Mouse (Mus musculus) brain, embryonic 18.5 days (tissue): Measurements from ENCODE around the gene Tmem94.
"Not testable (repeated sequence)": the region's sequence is repeated elsewhere in the genome, so short reads cannot be mapped to it uniquely, and the experiment has no call there.

Source experiments
- DNase-seq: peaks from one replicate; pipeline ENCODE4 v3.0.0-alpha.2; 2012; ENCODE audit warnings: low read depth, low spot score

Tmem94 gene

DNA sequence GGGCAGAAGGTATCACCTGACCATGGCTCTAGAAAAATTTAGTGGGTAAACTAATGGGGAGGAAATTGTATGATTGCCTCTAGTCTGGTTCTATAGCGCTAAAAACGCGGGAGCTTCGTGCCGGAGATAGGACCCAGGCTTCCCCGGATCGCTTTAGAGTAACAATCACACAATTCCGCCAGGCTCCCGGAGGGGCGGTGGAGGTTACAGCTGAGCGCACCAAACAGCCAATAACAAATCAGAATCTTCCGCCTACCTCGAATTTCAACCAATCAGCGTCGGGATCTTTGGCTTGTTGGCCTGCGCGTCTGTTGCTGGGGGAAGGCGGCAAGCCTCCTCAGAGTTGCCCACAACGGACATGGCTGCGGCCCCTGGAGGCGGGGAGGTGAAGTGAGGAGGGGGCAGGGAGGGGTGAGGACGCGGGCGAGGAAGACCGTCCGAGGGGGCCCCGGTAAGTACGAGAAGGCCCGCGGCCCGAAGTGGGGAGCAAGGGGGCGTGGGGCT is at the start of gene Tmem94:
Tmem94 (plus strand) TSS at position 331 of the 504 bp plus-strand sequence.
- peak; percentile 98 for DNase-seq

DNA sequence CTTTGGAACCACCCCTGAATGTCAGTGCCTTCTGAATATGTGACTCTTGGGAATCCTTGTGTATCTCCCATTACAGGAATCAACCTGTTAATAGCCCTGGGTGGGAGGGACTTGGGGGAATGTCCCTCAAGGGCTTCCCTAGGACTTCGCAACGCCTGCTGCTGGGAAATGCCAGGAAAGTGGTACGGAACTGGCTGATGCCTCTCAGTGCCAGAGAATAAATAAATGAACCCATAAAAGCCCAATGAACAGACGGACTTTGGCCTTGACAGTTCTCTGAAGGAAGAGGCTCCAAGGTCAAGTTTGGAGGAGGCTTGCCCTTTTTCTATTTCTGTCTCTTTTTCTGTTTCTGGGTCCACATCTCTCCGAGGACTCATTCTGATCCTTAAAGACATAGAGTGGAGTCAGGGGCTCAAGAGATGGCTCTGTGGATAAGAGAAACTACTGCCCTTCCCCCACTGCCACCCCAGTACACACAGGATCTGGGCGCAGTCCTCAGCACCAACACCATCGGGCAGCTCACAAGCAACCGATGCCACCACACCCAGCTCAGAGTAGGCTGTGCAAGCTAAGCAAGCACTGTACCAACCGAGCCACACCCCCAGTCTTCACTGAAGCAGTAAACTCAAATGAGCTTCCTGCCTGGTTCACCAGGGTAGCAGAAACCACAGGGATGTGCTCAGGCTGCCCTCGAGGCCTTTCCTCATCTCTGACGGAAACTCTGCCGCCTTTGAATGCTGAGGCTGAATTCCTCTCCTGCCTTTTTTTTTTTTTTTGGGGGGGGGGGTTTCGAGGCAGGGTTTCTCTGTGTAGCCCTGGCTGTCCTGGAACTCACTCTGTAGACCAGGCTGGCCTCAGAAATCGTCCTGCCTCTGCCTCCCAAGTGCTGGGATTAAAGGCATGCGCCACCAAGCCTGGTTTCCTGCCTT is 48.6 kb upstream of the Tmem94 start:
- DNase-seq = no peak

DNA sequence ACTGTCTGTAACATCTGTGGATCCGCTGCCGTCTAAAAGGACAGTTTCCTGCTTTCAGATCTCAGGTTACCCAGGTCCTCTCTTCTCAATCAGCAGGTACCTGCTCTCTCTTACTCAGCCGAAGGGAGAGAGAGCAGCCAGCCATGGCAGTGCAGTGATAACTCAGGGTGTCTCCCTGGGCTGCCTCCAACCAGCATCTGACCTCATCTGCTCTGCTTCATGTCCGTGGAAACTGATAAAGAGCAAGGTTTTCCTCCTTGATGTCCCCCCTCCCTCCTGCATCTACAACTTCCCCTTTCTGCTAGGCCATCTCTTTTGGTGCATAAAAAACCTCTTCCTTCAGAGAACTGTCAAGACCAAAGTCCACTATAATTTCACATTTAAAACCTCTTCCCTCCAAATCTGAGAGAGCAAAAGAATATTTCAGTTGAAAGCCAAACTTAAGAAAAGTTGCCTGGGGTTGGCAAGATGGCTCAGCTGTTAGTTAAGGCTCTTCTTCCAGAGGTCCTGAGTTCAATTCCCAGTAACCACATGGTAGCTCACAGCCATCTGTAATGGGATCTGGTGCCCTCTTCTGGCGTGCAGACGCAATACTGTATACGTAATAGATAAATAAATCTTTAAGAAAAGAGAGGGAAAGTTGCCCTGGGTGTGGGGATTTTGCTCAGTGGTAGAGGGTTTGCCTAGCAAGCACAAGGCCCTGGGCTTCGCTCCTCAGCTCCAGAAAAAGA is 47.4 kb upstream of the Tmem94 start:
- no peak for DNase-seq

DNA sequence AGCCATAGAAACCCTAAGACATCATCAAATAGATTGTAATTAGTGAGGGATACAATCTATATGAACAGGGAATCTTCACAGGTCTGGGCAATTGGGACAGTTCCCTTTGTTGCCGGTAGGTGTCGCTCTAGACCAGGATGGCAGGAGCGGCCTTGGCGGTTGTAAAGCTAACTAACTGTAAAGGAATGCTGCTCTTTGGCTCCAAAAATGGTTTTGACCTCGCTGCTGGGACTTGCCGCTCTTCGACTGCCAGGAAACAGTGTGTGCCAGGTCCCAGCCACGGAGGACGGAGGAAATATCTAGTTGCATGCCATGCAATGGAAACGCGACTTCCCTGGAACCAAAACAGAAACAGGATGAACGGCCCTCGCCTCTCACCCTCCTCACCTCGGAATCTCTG is 42.6 kb upstream of the Tmem94 start:
- peak; percentile 30 for DNase-seq

DNA sequence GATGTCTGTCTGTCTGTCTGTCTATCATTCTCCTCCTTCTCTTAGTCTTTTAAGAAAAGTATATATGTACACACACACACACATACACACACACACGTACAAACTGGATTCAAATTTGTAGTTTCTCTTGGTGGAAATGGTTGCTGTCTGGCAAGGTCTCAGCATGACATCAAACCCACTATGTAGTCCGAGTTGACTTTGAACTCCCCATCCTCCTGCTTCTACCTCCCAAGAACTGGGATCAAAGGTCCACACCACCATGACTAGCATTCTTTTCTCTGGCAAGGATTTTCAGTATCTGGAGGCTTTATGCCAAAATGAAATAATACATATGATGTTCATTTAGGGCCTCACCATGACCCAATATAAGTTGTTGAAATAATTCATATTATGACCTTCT is 42.0 kb upstream of the Tmem94 start:
- no peak for DNase-seq

DNA sequence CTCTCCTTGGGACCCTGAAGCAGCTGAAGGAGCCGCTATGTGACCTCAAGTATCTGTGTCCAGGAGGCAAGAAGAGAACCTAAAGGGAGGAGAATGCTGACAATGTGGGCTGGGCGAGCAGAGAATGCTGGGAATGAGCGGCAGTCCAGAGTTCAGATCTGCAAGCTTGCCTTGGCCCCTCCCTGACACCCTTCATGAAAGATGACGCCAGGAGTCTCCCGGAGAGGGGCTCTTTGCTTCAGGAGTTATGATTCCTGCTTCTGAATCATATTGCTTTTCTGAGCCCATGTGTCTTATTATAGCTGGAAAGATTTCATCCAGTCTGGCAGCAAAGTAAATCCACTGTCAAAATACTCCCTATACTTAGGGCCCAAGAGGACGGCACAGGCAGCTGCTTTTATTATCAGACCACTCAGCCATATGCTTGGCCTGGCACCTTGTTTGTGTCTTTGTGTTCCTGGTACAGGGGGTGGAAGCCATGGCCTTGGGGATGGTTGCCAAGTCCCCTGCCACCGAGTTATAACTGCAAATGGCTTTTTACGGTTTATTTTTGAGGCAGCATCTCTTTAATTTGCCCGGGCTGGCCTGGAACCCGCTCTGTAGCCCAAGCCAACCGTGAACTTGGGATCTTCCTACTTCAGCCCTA is 31.1 kb upstream of the Tmem94 start:
- DNase-seq = no peak

DNA sequence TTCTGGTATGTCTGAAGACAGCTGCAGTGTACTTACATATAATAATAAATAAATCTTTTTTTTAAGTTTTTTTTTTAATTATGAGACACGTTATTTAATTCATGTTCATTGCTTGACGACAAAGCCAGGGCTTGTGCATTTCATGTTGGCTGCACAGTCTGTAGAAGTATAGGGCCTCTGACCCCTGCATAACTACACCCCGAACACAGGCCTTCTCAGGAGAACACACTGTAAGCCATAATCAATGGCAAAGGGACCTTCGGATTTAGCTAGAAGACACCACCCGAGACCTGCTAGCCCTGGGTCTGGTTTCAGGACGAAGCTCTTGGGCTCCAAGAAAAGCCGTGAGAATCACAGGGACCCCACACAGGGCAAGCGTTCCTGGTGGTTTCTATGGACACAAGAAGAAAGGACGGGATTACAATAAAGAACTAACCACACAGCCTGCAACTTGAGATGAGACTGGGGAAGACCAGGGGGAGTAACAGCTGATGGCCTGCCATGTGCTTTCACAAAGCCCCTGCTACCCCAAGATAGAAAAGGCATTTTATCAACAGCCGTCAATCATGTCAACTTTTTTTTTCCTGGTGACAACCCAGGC is 27.5 kb upstream of the Tmem94 start:
- no peak for DNase-seq

DNA sequence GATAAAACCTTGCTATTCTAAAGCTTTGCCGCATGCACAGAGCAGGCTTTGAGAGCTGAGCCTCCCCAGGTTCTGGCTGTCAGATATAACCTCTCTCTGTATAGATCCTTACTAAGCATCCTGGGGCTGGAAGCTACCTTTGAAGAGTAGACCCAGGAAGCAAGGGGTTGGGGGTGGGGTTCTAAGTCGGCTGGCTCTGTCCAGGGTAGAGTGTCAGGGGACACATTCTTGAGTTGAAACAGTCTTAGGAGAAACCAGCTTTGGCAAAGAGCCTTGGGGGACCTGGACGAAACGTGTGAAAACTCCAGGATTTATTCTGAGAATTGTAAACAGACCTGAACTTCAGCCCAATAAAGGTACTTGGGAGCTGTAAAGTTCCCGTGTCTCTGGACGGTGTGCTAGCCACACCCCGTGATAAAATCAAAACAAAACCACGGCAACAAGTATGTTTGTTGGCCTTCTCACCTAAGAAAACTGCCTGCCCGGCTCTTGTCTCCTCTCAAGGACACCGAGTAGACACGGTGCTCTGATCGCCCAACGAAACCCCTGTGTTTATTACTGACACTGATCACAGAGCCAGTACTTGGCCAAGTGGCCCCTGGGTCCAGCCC is 26.9 kb upstream of the Tmem94 start:
- DNase-seq = no peak

DNA sequence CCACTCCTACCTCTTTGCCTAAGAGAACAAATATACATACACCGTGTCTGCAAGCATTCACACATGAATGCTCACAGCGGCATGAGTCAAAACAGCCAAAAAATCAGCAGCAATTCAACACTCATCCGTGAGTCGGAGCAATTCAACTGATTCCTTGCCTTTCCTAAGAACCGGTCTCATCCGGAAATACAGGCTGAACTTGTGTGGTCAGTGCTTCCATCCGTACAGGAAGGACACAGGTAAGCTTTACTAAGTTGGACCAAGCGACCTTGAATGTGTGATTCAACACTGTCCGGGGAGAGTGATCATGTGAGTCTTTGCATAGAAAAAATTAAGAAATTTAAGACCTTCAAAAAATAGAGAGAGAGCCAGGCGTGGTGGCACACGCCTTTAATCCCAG is 24.2 kb upstream of the Tmem94 start:
- no peak for DNase-seq

DNA sequence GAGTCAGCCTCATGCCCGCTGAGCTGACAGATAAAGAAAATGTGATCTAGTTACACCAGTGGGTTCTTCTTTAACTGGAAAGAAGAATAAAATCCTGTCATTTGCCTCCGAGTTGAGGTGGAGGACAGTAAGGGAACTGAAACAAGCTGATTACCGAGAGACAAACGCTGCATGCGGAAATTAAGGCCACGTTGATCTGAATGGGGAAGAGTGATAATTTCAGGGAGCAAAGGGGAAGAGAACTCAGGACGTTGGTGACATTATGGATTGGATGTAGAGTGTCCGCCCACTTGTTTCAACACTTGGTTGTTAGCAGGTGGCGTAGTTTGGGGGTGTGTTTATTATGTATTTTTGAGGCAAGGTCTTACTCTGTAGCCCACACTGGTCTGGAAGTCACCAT is 22.3 kb upstream of the Tmem94 start:
- no peak for DNase-seq

DNA sequence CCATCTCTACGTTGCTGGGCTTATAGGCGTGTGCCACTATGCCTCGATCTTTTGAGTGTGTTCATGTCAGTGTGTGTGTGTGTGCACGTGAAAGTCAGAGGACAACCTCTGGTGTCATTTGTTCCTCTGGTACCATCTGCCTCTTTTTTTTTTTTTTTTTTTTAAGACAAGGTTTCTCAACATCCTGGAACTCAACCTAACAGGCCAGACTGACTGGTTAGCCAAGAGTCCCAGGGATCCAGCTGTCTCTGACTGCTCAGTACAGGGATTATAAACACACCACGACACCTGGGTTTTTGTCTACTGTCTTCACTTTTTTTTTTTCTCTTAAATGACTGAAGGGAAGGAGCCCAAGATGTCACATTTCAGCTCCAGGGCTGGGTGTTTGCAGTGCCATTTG is 20.8 kb upstream of the Tmem94 start:
- DNase-seq = no peak

DNA sequence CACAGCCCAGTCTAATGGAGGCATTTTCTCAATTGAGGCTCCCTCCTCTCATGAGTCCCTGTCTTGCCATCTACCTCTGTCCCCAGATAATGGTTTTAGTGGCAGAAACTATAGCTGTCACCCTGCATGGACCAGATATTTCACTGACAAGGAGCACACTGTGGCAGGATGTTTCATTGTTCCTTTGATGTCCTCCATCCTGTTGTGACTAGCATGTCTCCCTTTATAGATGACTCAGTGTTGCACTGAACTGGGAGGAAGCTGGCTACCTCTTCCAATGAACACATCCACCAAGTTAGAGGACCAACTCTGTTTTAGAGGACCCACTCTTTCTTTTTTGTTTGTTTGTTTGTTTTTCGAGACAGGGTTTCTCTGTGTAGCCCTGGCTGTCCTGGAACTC is 19.1 kb upstream of the Tmem94 start:
- DNase-seq = no peak

DNA sequence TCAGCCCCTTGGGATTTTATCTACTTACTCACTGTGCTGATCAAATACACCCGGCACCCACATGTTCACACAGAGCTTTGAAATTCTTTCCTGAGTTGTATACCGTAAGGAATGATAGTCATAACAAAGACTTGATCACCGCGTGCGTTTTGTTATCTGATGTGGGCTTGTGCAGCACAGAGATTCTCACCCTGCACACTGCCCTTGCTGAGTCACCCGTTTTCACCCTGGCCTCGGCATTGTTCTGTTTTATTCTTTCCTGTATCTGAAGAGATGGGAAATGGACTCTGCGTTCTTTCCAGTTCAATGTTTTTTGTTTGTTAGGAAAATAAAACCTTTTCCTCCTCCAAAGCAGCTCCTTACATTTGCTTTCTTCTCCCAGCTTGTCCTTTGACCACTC is 18.5 kb upstream of the Tmem94 start:
- DNase-seq = no peak

DNA sequence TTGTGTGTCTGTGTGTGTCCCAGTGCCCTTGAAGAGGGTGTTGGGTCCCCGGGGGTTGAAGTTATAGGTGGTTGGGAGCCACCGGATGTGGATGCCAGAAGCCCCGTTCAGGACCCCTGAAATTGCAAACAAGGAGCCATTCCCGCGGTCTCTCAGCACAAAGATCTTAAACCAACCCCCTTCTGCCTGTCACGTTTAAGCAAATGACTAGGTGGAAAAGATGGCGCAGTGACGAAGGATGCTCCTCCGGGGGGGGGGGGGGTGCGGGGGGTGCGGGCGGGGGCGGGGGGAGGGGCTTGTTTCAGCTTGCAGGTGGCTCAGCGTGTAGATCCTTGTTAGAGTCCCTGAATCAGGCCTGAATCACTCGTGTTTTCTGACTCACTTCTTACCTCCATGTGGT is 17.9 kb upstream of the Tmem94 start:
- no peak for DNase-seq

DNA sequence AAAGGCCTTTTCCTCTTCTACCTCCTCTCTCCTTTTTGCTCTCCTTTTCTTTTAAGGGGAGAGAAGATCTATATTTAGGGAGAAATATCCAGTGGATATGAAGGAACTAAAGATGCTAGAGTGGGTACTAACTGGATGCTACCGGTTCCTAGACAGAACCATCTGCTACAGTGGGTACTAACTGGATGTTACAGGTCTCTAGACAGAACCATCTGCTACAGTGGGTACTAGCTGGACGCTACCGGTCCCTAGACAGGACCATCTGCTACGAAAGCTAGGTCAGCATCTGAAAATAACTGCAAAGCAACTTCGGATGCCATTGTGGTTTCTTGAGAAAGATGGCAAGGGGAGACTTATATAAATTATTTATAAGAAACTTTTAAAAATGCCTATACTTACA is 15.4 kb upstream of the Tmem94 start:
- no peak for DNase-seq

DNA sequence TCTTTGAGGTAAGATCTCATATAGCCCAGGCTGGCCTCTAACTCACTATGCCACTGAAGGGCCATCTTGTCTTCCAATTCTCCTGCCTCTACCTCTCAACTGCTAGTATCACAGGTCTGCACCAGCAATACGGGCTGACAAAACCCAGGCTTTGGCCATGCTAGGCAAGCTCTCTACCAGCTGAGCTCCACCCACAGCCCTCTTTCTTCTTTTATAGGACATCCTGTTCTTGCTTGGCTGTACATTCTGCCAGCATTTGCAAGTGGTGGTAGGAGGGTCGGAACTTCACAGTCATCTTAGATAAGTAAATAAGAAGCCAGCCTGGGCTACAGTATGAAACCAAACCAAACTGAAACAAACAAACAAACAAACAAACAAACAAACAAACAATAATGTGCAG is 13.5 kb upstream of the Tmem94 start:
- no peak for DNase-seq

DNA sequence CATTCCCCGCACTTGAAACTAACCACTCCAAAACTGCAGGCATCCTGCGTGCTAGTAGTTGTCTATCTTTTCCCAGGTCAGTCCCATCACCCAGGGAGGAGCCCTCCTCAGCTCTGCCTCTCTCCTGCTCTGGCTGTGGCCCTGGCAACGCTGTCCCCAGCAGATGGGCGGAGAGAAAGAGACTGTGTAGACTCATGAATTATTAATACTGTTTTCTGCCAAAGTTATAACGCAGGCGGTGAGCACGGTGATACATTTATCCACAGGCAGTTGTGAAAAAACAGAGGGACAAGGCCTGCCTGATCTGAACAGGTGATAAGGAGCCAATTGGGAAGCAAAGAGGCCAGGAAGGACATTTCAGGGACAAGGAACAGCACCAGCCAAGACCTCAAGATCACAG is 12.6 kb upstream of the Tmem94 start:
- DNase-seq = no peak

DNA sequence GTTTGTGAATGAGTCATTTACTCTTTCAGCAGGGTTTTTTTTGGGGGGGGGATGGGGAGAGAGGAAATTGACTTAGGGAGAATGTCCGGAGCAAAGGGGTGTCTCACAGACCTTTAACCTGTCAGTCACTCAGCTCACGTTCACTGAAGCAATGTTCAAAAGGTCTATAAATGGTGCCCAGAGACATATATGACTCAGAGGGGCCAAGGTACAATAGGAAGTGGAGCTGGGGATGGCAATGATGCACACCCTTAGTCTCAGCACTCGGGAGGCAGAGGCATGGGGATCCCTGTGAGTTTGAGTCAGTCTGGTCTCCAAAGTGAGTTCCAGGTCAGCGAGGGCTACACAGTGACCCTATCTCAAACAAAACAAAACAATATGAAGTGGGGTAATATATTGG is 11.7 kb upstream of the Tmem94 start:
- DNase-seq = no peak

DNA sequence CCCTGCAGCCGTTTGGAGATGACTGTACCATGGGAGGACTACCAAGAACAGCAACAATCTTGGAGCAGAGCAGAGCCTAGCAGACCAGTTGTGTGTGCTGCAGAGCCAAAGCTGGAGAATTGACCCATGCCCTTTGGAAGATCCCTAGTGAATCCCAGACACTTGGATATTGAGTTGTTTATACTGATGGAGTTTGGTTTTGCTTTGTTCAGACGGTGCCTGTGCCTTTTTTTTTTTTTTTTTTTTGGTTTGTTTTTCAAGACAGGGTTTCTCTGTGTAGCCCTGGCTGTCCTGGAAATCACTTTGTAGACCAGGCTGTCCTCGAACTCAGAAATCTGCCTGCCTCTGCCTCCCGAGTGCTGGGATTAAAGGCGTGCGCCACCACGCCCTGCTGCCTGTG is 3.1 kb upstream of the Tmem94 start:
- DNase-seq = not testable (repeated sequence)

DNA sequence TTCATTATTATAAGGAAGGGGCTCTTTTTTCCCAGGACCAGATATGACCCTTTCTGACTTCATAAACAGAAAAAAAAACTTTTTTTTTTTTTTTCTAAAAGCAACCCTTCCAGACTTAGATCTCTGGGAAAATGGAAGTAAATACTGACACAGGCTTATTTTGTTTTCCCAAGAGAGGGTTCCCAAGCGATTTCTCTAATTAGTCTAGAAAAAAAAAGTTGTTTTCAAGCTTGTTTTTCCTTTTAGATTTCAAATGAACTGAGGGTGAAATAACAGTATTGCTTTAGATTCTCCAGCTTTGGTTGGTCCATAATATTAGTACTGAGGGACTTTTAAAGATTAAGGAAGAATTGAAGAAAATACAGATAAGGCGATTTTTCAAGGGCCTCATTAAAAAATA is 535 bp upstream of the Tmem94 start:
- no peak for DNase-seq

DNA sequence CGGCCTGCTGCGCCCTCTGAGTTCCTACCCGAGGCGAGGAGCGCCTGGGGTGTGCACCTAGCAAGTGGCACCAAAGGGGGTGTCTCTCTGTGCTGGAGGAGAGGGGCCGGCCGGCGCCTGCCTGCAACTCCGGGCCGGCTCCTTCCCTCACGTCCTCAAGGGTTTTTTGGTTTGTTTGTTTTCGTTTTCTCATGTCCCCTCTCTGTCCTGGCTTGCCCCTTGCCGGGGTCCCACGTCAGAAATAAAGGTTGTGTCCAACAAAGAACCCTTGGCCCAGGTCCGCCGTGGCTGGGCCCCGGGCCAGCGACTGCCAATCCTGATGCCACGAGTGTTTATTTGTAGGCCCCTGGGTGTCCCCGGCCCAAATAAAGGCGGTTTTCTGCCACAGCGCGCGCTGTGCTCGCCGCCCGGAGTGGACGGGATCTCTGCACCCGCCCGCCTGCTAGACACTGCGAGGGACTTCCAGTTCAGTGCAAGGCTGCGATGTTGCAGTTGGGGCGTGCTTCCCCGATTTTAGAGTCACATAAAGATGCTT is 441 bp downstream of the Tmem94 start:
- DNase-seq = peak; percentile 42
